Mouse (Mus musculus) gastrocnemius, adult 8-10 months (tissue): ENCODE results near the gene Mdm4. TPM values are rescaled to one million over a fixed set of nuclear protein-coding genes. Genes with fewer than 3 reads are reported as not detected.
A peak's percentile ranks its signal among the peaks of the same experiment; 100 is the strongest.

ENCODE experiments used
- DNase-seq, 2 experiments: peaks; one replicate each; pipeline ENCODE4 v3.0.0; 2022; ENCODE audit warnings: low spot score in 2 of 2
- total RNA-seq, 4 experiments: library from RNA; stranded (reverse); gene quantifications; 2 replicates each; pipeline ENCODE4 v1.2.4; 2022

Gene Mdm4
- total RNA-seq, 4 experiments from 2014 or later: 18.7 to 25.6 (median 21.5) TPM

DNA sequence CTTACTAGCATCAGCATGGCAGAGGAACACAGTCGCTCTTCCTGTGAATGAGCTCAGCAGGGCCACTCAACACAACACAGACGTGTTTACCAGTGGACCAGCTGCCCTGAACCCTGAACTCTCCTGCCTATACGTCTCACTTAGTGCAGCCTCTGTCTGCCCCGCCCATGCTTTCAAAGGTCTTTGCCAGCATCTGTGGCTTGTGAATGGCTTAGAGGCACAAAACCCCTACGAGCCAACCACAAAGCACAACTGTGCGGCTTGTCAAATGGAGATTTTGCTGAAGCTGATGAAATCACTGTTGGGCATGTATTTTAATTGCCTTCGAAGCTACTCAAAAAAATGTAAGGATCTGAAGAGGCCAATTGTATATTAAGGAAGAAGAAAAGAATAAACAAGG, 82.5 kb downstream of the Mdm4 start:
- no peak for DNase-seq

DNA sequence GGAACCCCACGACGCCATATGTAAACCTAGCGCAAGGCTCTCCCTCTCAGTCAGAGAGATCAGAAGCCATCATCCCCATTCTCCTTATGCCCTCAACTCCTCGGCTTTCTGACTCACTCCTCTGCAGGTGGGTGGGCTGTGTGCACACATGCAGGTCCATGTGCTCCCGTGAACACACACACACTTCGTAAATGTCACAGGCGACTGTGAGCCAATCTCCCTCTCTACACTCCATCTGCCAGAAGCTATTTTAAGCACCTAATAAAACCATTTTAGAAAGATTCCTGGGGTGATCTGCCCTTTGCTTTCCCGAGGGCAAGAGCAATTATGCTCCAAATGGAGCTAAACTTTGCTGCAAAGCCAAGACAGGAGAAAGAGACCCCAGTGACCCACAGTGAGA, 84.5 kb downstream of the Mdm4 start:
- DNase-seq: no peak

DNA sequence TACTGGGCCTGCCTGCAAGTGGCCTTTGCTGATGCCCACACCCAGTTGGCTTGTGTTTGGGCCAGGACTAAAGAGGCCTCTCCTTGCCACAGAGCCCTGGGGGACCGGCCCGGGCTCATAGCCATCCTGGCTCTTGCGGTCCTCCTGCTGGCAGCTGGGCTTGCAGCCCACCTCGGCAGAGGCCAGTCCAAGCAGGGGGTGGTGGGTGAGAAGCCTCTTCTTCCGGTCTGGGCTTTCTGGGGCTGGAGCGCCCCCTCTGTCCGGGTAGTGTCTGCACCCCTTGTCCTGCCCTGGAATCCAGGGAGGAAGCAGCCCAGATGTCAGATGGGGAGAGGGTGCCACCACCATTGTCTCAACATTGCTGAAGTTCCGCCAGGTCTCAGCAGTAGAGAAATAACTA, 91.4 kb downstream of the Mdm4 start:
- no peak for DNase-seq

DNA sequence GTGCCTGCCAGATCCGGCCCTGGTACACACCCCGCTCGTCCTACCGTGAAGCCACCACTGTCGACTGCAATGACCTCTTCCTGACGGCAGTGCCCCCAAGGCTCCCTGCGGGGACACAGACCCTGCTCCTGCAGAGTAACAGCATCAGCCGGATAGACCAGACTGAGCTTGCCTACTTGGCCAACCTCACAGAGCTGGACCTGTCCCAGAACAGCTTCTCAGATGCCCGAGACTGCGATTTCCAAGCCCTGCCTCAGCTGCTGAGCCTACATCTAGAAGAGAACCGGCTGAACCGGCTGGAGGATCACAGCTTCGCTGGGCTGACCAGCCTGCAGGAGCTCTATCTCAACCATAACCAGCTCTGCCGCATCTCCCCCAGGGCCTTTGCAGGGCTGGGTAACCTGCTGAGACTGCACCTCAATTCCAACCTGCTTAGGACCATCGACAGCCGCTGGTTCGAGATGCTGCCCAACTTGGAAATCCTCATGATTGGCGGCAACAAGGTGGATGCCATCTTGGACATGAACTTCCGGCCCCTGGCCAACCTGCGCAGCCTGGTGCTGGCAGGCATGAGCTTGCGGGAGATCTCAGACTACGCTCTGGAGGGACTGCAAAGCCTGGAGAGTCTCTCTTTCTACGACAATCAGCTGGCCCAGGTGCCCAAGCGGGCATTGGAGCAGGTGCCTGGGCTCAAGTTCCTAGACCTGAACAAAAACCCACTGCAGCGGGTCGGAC, 92.9 kb downstream of the Mdm4 start:
- peak in 1 of 2 experiments; percentile 12 for DNase-seq

DNA sequence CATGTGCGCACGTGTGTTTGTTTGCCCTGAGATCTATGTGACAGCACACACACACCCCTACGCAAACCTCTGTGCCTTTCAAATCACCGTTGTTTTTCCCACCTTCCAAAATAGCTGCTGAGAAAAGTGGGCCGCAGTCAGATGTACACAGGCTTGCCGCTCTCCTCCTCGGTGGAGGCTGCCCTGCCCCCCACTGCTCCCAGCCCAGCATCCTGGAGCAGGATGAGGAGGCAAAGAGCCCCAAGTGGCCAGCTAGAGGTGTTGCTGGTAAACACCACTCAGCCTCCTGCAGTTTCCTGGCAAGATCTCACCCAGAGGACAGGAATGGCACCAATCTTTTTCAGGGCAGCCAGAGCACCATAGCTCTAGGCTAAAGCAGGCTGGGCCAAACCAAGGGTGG, 95.5 kb downstream of the Mdm4 start:
- DNase-seq: no peak

DNA sequence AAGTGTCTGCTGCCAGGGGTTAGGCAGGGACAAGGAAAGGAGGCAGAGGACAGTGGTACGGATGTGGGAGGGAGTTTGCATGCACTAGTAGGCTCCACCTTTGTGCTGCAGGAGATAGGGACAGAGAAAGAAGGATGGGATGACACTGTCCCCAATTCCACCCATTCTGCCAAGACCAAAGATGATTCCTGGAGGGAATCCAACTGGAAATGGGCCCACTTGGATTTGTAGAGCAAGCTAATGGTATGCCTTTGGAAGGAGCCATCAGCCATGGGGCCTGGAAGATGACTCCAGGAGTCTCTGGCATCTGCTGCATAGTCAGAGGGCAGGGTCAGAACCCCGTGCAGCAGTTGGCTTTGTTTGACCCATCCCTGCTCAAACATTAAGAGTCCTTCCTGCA, 97.9 kb downstream of the Mdm4 start:
- DNase-seq: no peak

DNA sequence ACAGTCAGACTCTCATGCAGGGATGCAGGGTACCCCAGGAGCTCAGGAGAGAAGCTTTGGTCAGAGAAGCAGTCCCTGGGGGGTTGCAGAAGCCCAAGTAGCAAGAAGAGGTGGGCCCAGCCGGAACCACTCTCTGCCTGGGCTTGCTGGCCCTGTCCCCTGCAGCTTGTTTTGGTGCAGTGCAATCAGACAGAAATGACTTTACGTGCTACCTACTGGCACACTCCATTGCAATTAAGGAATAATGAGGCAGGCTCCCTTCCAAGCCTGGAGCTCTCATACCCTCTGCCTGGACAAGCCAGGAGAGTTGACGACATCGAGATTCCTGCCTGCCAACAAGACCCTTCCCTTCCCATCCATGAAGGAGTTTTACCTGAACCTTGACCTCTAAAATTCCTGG, 100.1 kb downstream of the Mdm4 start:
- no peak for DNase-seq

DNA sequence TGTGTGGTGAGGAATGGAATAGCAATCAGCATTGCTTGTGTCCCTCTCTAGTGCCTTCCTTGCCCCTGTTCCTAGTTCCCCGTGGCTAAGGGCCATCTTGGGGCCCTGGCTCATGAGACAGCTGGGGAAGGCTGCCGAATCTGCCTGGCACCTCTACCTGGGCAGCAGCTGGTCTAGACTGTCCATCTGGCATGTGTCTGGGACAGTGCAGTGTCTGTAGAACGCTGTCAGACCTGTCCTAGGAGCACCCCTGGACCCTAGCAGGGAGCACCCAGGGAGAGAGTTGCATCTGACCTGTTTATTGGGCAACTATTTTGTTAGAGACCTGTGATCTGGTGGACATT, 101.5 kb downstream of the Mdm4 start:
- no peak for DNase-seq

DNA sequence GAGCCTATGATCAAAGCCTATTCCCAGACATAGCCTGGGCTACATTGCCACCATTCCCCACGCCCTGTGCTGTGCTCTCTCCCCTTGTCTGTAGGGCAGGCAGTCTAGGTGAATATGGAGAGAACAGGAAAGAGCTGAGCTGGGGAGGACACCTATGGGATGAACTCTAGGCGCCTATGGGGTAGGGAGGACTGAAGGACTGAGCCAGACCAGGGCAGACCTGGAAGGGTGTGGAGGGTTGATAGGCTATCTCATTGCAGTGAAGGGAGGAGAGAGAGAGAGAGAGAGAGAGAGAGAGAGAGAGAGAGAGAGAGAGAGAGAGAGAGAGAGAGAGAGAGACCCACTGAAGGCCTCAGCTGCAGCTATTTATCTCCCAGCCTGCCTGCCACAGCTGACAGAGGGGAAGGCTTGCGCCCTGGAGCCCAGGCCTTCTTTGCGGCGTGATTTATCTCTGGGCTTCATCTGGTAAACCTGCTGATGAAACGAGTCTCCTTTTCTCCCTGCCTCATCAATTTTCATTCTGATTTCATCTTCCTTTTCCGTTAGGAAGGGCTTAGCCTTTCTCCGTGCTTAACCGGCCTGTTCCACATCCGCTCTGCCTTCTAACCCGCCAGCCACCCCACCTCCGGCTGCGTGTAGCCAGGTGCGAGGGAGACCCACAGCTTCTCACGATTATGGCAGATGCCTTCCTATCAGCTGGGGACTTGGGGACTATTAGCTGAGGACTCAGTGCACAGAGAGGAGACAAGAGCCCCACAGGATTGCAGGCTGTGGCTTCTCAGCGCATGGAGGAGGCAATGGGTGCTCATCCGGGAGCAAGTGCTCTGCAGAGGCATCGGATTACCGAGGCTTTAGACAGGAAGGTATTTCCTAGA, 102.1 kb downstream of the Mdm4 start:
- DNase-seq: no peak

DNA sequence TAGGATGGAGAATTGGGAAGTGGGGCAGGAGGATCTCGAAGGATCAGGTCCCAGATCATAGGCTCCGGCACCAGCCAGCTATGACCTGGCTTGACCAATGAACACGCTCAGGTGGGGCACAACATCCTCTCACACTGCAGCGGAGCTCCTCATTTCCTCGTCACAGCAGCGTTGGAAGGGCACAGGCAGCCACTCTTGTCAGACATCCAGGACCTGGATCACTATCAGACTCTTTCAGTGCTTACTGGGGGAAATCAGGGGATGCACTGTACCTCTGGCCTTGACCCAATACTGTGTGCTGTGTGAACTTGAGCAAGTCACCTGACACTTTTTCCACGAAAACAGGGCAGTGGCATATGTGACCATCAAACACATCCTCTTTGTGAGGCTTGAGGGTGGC, 105.1 kb downstream of the Mdm4 start:
- no peak for DNase-seq

DNA sequence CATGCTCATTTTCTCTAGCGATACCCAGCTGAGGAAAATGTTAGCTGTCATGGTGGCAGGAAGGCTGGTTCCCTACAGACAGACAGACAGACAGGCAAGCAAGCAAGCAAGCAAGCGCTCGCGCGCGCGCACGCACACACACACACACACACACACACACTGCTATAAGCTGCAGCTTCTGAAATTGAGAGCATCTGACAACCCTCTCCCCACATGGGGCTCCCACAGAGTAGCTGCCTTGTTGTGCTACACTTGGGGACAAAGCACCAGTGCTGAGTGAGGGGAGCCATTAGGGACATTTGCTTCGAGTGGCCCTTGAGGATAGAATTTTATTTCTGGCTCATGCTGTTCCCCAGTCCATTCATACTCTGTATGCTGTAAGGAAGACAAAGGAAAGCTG, 108.1 kb downstream of the Mdm4 start:
- DNase-seq: no peak

DNA sequence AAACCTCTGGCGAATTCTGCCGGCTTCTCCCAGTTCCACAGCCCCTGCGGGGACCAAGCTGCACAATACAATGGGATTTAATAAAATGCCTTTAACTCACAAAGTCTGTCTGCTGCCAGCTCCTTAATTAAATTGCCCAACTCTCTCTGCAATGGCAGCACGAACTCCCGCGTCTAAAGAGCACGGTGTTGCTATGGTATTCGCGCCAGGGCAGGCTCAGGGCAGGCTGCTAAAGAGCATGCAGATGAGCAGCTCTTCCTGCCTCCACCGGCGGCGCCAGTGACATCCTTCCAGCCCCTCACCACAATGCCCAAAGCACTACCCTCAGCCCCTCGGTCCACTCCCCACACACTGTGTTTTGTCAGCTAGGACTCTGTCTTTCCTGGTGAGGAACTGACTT, 109.3 kb downstream of the Mdm4 start:
- DNase-seq: no peak

DNA sequence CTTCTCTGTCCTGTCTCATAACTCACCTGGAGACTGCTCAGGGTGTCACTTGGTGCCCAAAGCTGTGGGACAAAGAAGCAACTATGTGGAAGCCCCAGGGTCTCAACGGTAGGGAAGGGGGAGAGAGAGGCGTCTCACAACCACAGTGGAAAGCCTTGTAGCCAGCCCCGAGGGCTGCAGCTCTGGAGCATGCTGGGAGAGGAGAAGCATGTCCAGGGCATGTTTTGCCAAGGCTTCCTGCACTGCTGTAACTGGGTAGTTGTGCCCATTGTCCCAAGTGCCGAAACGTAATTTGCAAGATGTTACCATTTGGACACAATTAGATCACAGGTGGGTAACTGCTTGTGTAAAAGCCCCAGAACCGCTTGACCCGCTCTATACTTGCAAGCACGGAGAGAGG, 111.1 kb downstream of the Mdm4 start:
- no peak for DNase-seq

DNA sequence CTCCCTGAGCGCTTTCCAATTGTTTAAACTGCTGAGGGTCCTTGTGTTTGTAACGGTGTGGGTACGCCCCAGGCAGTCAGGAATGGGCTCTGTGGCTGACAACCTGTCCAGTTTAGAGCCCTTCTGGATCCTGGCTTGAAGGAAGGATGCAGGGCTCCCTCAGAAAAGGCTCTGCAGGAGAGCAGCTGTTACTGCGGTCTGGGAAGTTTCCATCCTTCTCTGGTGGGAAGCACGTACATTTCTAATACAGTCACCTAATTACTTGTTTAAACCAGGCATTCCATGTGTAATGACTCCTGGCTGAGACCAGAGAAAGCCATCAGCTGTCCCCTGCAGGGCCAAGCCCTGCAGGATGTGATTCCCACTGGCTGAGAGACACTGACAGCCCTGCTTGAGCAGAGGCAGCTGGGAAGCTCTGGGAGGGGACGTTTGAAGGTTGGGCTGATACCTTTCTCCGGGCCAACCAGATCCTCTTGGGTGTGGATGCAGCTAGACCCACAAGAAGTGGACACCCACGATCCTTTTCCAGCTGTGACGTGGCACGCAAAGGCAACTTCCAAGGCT, 112.2 kb downstream of the Mdm4 start:
- DNase-seq: no peak

DNA sequence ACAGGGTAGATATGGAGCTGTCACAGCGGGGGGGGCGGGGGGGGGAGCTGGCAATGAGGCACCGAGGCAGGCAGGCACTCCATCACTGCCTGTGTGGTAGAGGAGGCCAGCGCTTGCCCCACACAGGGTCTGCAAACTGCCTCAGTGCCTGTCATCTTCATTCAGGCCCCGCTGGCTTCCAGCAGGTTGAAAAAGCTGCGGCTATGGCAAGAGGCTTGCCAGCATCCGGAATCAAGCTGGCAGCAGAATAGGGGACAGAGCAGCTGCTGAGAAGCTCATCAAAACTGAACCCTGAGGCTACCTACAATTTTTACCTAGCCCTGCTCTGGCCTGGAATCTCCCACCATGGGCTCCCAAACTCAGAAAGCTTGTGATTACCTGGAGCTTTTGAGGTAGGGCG, 112.8 kb downstream of the Mdm4 start:
- no peak for DNase-seq

DNA sequence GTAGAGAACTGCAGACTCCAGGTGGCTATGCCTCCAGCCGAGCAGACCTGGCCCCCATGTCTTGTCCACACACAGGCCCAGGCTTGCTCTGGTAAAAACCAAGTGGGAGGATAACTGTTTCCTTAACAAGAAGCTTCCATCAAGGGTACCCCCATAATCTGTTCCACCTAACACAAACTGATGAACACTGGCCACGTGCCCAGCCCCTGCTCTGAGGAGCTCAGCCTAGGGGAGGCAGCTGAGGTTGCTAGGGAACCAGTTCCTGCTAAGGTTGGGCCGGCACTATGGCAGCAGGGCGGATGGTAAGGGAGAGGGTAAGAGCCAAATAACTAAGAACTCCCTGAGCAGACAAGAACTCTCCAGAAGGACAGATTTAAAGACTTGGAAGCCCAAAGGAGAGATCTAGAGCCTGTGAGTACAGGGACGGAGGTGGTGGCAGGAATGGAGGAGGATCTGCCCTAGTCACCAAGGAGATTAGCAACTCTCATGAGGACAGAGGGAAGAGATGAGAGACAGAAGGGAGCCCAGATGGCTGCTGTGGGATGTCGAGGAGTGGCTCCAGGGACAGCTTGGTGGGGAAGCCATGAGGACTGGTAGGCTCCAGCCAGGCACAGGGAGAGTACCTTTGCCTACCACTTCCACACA, 114.4 kb downstream of the Mdm4 start:
- no peak for DNase-seq

DNA sequence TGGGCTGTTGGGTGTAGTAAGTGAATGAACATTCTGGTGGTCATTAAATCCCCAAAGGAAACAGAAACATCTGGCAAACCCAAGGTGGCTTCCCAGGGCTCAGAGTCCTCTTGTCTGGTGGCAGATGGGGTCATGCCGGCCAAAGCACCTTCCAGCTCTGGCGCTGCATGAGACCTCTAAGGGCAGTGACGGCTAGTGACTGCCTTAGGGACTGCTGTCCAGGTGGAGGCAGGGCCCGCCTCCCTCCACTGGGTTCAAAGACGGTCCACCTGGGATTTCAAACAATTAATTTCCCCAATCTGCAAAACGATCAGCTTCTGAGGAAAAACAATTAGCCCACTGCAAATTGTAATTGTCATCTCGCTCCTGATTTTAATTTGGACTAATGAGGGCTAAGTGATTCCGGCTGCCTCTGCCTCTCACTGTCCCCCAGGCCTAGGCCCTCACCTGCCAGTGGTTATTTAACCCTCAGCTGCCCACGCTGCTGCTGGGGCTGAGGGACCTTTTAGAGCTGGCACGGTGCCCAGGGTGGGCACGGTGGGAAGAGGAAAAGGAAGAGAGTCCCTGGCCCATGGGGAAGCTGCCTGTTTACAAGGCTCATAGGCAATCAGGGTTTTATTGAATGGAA, 119.8 kb downstream of the Mdm4 start:
- no peak for DNase-seq

DNA sequence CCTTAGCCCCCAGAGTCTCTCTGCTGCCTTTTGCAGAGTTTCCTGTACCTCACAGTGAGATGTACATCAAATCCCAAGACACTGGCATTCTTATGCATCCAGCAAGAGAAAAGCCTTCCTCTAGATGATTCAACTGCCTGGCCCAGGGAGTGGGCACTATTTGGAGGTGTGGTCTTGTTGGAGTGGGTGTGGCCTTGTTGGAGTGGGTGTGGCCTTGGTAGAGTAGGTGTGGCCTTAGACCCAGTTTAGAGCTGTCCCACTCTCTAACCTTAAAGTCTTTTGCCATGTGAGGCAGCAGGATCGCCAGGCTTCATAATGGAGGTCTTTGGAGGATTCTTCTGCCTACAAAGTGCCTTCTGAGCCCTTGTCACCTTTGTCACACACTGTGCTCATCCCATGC, 120.4 kb downstream of the Mdm4 start:
- no peak for DNase-seq
